Mouse (Mus musculus): ENCODE measurements around the gene Vmn1r82. TPM values are rescaled to one million over a fixed set of nuclear protein-coding genes. Genes with fewer than 3 reads are reported as not detected.

Gene Vmn1r82
- not detected in 2 replicates for polyA plus RNA-seq (2012; rRNA removed)

- 44% methylated on average over 2 of the region's 2 CpGs for WGBS
- Histone ChIP-seq H3K27me3 (ENCODE audit: control insufficient read depth, insufficient read depth, low read length) (no peaks in the 10 kb centered on the region), H3K4me1 (ENCODE audit: control insufficient read depth, insufficient read depth, insufficient read length, low read length) (no peaks in the 10 kb centered on the region), H3K36me3 (ENCODE audit: control insufficient read depth, insufficient read depth, low read length) (no peaks in the 10 kb centered on the region), H3K4me3 (ENCODE audit: low read depth, low read length) (no peak within 1 kb of the TSS), H3K27ac (ENCODE audit: insufficient read depth, low read depth, low read length) (no peak within 1 kb of the TSS)
- TF ChIP-seq CTCF (IDR thresholded peaks at IDR 0.05; ENCODE audit: extremely low read depth, insufficient read length, insufficient replicate concordance, low read depth, low read length) (no peak), POLR2A (IDR thresholded peaks at IDR 0.05; ENCODE audit: low read depth, low read length) (no peak)
These were observed at the start of gene Vmn1r82 for GRCm38 (mm10) chr7:12300130-12300529. Gene Vmn1r82 (plus strand): TSS chr7:12300430.

GRCm38 (mm10) chr7:12268169-12268568 lies 32.1 kb upstream of the Vmn1r82 start, which contains the start of gene Vmn1r81:
Gene Vmn1r81 (minus strand): TSS chr7:12268269.
- Histone ChIP-seq H3K4me1 (ENCODE audit: control insufficient read depth, insufficient read depth, insufficient read length, low read length) (no peaks in the 10 kb centered on the region), H3K27me3 (ENCODE audit: control insufficient read depth, insufficient read depth, low read length) (no peaks in the 10 kb centered on the region), H3K27ac (ENCODE audit: insufficient read depth, low read depth, low read length) (no peak within 1 kb of the TSS), H3K4me3 (ENCODE audit: low read depth, low read length) (no peak within 1 kb of the TSS), H3K36me3 (ENCODE audit: control insufficient read depth, insufficient read depth, low read length) (no peaks in the 10 kb centered on the region)
- 50% methylated on average over 1 of the region's 1 CpGs for WGBS
- TF ChIP-seq CTCF (IDR thresholded peaks at IDR 0.05; ENCODE audit: extremely low read depth, insufficient read length, insufficient replicate concordance, low read depth, low read length) (no peak), POLR2A (IDR thresholded peaks at IDR 0.05; ENCODE audit: low read depth, low read length) (no peak)

GRCm38 (mm10) chr7:12329381-12329780 lies 29.2 kb downstream of the Vmn1r82 start, which contains the start of gene Vmn1r83:
Gene Vmn1r83 (minus strand): TSS chr7:12329481.
- WGBS, result 77% methylated on average over 2 of the region's 2 CpGs
- Histone ChIP-seq H3K27me3 (ENCODE audit: control insufficient read depth, insufficient read depth, low read length) (no peaks in the 10 kb centered on the region), H3K27ac (ENCODE audit: insufficient read depth, low read depth, low read length) (no peak within 1 kb of the TSS), H3K4me3 (ENCODE audit: low read depth, low read length) (no peak within 1 kb of the TSS), H3K36me3 (ENCODE audit: control insufficient read depth, insufficient read depth, low read length) (no peaks in the 10 kb centered on the region), H3K4me1 (ENCODE audit: control insufficient read depth, insufficient read depth, insufficient read length, low read length) (no peaks in the 10 kb centered on the region)
- TF ChIP-seq POLR2A (IDR thresholded peaks at IDR 0.05; ENCODE audit: low read depth, low read length) (no peak), CTCF (IDR thresholded peaks at IDR 0.05; ENCODE audit: extremely low read depth, insufficient read length, insufficient replicate concordance, low read depth, low read length) (no peak)

Other genes with a start within 250 kb of the Vmn1r82 start
- not detected in 2 replicates for gene Vmn1r78, start 150.2 kb upstream of the Vmn1r82 start, polyA plus RNA-seq (2012; rRNA removed)
- gene Vmn1r79, start 129.2 kb upstream of the Vmn1r82 start, polyA plus RNA-seq (2012; rRNA removed), result not detected in 2 replicates
- gene Vmn1r80, start 111.1 kb upstream of the Vmn1r82 start, polyA plus RNA-seq (2012; rRNA removed), result not detected in 2 replicates
- gene Vmn1r81, start 32.2 kb upstream of the Vmn1r82 start, polyA plus RNA-seq (2012; rRNA removed), result not detected in 2 replicates
- not detected in 2 replicates for gene Vmn1r83, start 29.1 kb downstream of the Vmn1r82 start, polyA plus RNA-seq (2012; rRNA removed)
- gene Vmn1r84, start 68.8 kb downstream of the Vmn1r82 start, polyA plus RNA-seq (2012; rRNA removed), result not detected in 2 replicates
- gene Zfp551, start 122.3 kb downstream of the Vmn1r82 start, polyA plus RNA-seq (2012; rRNA removed), result 0.06 and 0.09 TPM in 2 replicates
- gene Zfp606, start 177.9 kb downstream of the Vmn1r82 start, polyA plus RNA-seq (2012; rRNA removed), result 1.0 and 1.1 TPM in 2 replicates
- not detected in 2 replicates for gene 2900092C05Rik, start 212.1 kb downstream of the Vmn1r82 start, polyA plus RNA-seq (2012; rRNA removed)

All from small intestine, adult 2 months (tissue).